Mouse (Mus musculus) left cerebral cortex, adult 18-20 months (tissue): ENCODE data around the gene Dbp. TPM values are rescaled to one million over a fixed set of nuclear protein-coding genes. Genes with fewer than 3 reads are reported as not detected.

Experiments
- DNase-seq, 2 experiments: peaks; one replicate each; pipeline ENCODE4 v3.0.0; 2021 to 2022; ENCODE audit warnings: low spot score in 2 of 2, mixed read lengths in 1 of 2
- total RNA-seq, 2 experiments: library from RNA; stranded (reverse); gene quantifications; 2 replicates each; pipeline ENCODE4 v1.2.3; 2021

Dbp gene
- total RNA-seq, 2 experiments from 2014 or later = 63.1 to 84.6 TPM

DNA sequence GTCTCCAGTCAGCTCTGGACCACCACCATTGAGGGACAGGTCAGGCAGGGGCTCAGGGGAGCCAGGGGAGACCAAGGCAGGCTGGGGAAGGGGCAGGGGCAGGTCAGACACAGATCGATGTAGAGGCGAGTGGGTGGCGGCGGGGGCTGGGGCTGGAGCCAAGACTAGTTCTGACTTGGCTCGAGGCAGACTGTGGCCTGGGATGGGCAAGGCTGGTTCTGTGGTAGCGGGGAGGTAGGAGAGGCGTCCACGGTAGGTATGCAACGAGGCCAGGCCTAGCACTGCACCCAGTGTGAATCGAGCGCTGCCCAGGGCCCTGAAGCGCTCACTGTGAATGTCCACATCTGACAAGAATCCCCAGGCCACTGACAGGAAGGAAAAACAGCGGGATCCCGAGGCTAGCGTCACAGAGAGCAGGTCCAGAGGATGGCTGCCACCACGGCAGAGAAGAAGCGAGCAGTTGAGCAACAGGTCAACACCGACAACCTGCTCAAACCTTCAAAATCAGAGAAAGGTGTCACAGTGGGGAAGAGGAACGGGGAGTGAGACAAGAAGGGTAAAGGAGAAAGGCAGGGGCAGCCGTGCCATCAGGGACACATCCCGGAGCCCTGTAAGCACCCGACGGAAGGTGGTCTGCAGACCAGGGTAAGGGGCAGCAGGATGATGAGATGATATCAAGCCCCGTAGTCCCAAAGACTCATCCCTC, 6.6 kb downstream of the Dbp start:
- no peak for DNase-seq

- no peak for DNase-seq
Measured at GRCm38 (mm10) chr7:45712022-45712757, 7.3 kb downstream of the Dbp start.

- no peak for DNase-seq
Measured at GRCm38 (mm10) chr7:45713396-45713795, 8.5 kb downstream of the Dbp start.

GRCm38 (mm10) chr7:45713881-45714520, 9.1 kb downstream of the Dbp start:
- no peak for DNase-seq

- no peak for DNase-seq
Measured at GRCm38 (mm10) chr7:45714630-45715089, 9.8 kb downstream of the Dbp start.

- DNase-seq = peak; percentile 97 to 98
Measured at GRCm38 (mm10) chr7:45715090-45715708, 10.3 kb downstream of the Dbp start, which contains the start of gene Rpl18. TSS of gene Rpl18 (plus strand) at chr7:45715457.

- DNase-seq = no peak
Measured at GRCm38 (mm10) chr7:45715741-45716459, 11.0 kb downstream of the Dbp start.

DNA sequence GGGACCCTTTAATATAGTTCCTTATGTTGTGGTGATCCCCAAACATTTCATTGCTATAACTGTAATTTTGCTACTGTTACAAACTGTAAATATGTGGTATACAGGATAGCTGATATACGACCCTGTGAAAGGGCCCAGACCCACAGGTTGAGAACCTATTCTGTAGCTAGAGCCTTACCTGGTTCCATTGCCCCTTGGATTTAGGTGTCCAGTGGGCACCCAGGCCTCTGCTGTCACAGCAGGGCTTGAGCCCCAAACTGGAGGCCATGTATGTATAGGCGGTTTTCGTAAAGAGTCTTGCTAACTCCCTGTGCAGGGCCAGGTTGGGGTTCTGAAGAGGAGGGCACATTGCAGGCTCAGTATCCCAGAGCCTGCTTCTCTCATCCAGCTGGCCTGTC, 11.6 kb downstream of the Dbp start:
- DNase-seq = no peak

DNA sequence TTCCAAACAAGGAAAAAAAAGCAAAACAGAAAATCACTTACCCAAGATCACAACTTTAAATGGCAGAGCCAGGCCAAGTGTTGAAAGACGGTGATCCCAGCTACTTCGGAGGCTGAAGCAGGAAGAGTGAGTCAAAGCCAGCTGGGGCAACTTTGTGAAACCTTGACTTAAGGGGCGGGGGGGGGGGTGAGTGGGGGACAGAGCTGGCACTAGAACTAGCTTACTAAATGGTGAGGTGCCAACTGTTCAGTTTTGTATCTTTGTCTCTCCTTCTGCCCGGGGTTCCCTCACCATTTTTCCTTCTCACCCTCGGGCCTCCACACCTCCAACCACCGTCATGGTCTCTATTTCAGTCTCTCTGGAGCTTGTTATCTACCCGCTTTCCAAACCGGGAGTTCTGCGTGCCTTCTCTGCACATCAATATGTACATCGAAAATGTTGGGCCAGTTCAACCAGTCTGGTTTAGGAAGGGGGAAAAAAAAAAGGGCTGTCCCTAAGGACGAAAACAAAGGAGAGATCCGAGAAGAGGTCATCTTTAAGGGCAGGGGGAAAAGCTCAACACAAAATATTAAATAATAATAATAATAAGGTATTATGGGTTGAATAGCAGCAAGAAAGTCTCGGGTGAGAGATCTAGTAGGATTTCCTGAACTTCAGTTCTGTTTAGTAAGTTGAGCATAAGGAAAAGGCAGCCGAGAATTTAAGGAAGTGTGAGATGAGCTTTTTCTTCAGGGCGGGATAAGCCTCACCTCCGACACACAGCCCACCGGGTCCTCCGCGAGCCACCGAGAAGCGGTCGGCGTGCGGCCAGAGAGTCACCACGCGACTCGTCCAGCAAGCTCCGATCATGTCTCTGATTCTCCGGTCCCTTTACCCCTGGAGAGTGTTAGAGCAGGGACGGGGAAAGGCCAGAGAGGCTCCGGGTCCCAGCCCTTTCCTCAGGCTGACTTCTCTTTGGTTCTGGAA, 12.3 kb downstream of the Dbp start:
- DNase-seq = no peak

- peak; percentile 98 to 99 for DNase-seq
Measured at GRCm38 (mm10) chr7:45717918-45718297, 13.0 kb downstream of the Dbp start, which contains the start of gene Sphk2. TSS of gene Sphk2 (minus strand) at chr7:45718002.

DNA sequence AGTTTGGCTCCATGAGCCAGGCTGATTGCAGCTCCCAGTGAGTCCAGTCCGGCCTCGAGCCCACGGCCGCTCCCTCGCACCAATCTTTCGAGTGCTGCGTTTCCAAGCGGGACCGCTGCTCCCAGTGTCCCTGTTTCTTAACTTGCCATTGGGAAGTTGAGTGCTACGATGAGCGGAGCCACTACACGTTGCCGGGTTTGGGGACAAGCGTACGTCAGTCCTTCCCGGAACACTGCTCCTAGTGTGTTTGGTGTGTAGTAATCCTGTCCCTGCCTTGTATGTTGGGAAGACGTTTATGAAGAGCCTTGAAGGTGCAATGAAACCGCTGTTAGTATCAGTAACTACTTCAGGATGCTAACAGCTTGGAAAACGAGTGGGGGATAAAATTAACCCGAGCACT, 13.4 kb downstream of the Dbp start:
- DNase-seq = no peak

DNA sequence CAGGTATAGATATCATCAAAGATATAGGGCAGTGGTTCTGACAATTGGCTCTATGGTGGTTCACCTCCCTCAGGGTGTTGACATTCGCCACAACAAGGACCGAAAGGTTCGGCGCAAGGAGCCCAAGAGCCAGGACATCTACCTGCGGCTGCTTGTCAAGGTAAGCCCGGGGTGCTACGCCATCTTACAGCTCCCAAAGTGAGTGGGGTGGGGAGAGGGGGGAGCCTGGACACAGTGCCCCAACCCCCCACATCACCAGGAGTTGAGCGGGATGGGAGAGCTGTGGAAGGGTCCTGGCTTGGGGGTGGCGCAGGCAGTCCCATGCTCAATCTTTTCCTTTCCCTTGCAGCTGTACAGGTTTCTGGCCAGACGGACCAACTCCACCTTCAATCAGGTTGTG, 14.3 kb downstream of the Dbp start:
- DNase-seq = no peak

GRCm38 (mm10) chr7:45719738-45720412, 15.0 kb downstream of the Dbp start:
- DNase-seq = no peak

DNA sequence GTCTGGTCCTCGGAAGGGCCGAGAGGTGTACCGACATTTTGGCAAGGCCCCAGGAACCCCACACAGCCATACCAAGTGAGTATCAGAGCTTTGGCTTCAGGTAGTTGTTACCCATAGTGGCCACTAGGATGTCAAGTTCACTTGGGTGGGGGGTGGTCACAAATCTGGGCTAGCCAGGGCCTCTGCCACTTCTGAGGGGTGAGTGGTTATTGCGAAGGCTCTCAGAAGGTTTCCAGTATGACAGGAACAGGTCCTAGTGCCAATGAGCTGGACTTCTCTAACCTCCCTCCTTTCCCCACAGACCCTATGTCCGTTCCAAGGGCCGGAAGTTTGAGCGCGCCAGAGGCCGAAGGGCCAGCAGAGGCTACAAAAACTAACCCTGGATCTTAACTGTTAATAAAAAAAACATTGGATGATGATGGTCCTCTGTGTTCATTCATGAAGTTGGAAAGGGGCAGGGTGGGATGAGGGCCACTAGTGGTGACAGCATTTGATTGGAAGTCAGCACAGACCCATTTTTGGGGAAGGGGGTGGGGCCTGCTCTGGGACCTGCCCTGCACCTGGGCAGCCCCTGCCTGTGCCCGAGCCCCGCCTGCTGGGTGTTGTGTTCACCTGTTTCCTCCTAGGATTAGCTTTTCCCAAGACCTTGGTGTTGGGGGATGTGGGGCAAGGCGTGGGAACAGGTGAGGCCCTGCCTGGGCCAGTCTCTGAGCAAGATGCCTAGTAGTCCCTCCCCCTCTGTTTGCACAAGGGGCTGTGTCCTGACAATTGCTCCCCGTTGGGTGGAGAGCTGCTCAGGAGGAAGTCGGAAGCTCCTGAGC, 15.7 kb downstream of the Dbp start, which contains the start of gene Fam83e:
Fam83e (plus strand) TSS at position 800 of the 821 bp plus-strand sequence.
- DNase-seq = no peak

- DNase-seq = no peak
Measured at GRCm38 (mm10) chr7:45721234-45721571, 16.3 kb downstream of the Dbp start.

DNA sequence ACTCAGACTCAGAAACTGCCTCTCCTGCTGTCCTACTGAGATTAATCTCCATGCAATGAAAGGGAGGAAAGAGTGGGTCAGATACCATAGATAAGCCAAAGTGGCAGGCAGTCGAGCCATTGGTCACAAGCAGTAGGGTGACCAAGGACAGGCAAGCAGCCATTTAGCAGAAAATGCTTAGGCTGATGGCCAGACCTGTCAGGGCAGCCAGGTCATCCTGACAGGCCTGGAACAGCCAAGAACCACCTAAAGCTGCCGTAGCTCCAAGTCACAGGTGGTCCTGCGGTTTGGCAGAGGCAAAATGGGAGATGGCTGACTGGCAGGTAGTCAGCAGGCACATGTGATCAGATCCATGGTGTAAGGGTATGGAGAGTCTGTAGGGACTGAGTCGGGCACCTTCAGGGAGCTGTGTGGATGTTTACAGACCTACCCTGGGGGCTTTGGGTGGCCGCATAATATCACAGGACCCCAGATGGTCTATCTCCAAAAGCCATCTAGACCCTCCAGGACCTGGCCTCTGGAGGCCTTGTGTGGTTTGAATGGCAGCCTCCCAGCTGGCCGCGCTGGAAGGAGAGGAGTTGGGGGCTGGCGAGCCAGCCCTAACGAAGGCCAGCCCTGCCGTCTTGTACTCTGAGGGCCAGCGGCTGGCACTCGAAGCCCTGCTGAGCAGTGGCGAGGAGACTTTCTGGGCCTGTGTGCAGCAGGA, 16.9 kb downstream of the Dbp start:
- DNase-seq = no peak

GRCm38 (mm10) chr7:45722348-45722713, 17.4 kb downstream of the Dbp start:
- DNase-seq = no peak

DNA sequence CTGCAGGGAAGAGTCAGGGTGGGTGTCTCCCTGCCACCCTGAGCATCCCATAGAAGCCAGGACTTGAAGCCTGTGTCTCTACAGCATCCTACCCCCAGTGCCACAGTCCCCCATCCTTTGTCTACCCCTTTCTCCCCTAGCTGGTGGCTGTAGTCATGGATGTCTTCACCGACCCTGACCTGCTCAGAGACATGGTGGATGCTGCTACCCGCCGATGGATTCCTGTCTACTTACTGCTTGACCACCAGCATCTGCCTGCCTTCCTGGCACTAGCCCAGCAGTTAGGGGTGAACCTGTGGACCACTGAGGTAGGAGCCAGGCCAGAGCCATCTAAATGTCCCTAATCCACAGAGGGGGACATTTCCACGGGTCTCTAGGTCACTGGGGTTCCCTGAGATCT, 18.4 kb downstream of the Dbp start:
- no peak for DNase-seq
